Mouse (Mus musculus): ENCODE measurements around the gene Mgst3. TPM values are rescaled to one million over a fixed set of nuclear protein-coding genes. Genes with fewer than 3 reads are reported as not detected.

The Mgst3 gene
- total RNA-seq, 1 experiment from 2014 or later, result 3.0 TPM

GRCm38 (mm10) chr1:167337463-167338095 lies 56.1 kb downstream of the Mgst3 start:
- ATAC-seq (replicated peaks; ENCODE audit: insufficient number of reproducible peaks, low FRiP score, low TSS enrichment, poor library complexity, severe bottlenecking), result peak; percentile 61

GRCm38 (mm10) chr1:167336398-167336797 lies 57.2 kb downstream of the Mgst3 start:
- peak; percentile 21 for ATAC-seq (replicated peaks; ENCODE audit: insufficient number of reproducible peaks, low FRiP score, low TSS enrichment, poor library complexity, severe bottlenecking)

GRCm38 (mm10) chr1:167331106-167331505 lies 62.5 kb downstream of the Mgst3 start:
- peak; percentile 92 for ATAC-seq (replicated peaks; ENCODE audit: insufficient number of reproducible peaks, low FRiP score, low TSS enrichment, poor library complexity, severe bottlenecking)

GRCm38 (mm10) chr1:167328776-167329175 lies 64.9 kb downstream of the Mgst3 start:
- ATAC-seq (replicated peaks; ENCODE audit: insufficient number of reproducible peaks, low FRiP score, low TSS enrichment, poor library complexity, severe bottlenecking), result no peak

Other genes starting within 250 kb of the Mgst3 start
- 12.9 to 32.1 TPM (median 23.7 TPM) in 3 replicates for gene Uck2, start 108.5 kb downstream of the Mgst3 start, total RNA-seq (2017)
- 134 to 200 TPM (median 168 TPM) in 3 replicates for gene Tmco1, start 85.5 kb downstream of the Mgst3 start, total RNA-seq (2017)
- 34.4 to 38.5 TPM (median 34.8 TPM) in 3 replicates for gene Aldh9a1, start 43.9 kb downstream of the Mgst3 start, total RNA-seq (2017)
- not detected in 3 replicates for gene Lrrc52, start 72.9 kb upstream of the Mgst3 start, total RNA-seq (2017)
- gene Rxrg, start 204.5 kb upstream of the Mgst3 start, total RNA-seq (2017), result not detected in 3 replicates

Measured in monocyte, adult 5-6 weeks (primary cell).